ENCODE assay signal across 10 mouse cellular contexts in the genomic region with DNA sequence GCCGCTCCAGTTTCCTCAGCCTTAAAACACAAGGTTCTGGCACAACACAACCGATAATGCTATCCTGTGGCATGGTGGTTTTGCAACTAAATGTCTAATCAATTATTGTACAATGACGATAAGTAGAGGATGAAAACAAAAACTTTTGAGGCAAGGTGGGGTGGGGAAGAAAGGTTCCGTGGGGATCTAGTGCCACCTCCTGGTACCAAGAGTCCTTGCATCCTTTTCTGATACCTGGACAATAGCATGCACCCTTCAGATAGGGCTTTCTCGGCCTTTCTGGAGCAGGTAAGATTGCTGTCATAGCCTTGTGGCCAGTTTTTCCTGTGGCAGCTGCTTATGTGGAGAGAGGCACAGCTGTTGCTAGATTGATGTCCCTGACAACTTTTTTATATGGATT. TPM values are rescaled to one million over a fixed set of nuclear protein-coding genes. Genes with fewer than 3 reads are reported as not detected.
DNase-seq lines count a peak whose midpoint lies in the region; ATAC-seq and TF ChIP-seq lines count a peak whose summit lies in the region.
"Had no signal": no experiment of that assay in that cellular context is flagged by ENCODE, and none has a peak within 500 bp of the region (broad histone marks: within the 10 kb centered on the region; RNA-seq: fewer than 3 reads in every experiment).

No protein-coding gene starts in this region.

- no peak overlapping the region for H3K27ac ChIP-seq in cerebellum, adult 2 months (ENCODE audit: insufficient read depth, low read length)
- H3K27ac ChIP-seq: heart, embryonic 13.5 days had no signal

- DNase-seq in cerebellum, adult 2 months = peak in 1 of 2 experiments; percentile 0
- peak; percentile 7 for DNase-seq in ovary, postnatal 14 days (ENCODE audit: low spot score)
- no peak for DNase-seq in ovary, postnatal 10 days (ENCODE audit: low spot score)
- peak; percentile 47 for DNase-seq in embryo, embryonic 10 days (ENCODE audit: low spot score)
- DNase-seq in kidney, adult 9 months = peak; percentile 59
- peak; percentile 45 for DNase-seq in lung, postnatal 36 days
- DNase-seq in MN1 (ENCODE audit: low spot score) = no peak

- 30% methylated on average over 5 of the region's 5 CpGs for WGBS in cerebellum, adult 2 months

- no peak overlapping the region for H3K4me3 ChIP-seq in cerebellum, adult 2 months (replicated peaks; ENCODE audit: insufficient read depth, low read depth, low read length)
- H3K4me3 ChIP-seq: heart, embryonic 13.5 days; myocyte had no signal

- no peaks in the 10 kb centered on the region for H3K27me3 ChIP-seq in cerebellum, adult 2 months (ENCODE audit: control insufficient read depth, insufficient read depth, low read length)
- H3K27me3 ChIP-seq: heart, embryonic 13.5 days had no signal

- peak; percentile 60; the same call in 1 of the 2 replicates for TF ChIP-seq CTCF in cerebellum, adult 2 months (IDR thresholded peaks at IDR 0.05; ENCODE audit: borderline replicate concordance, insufficient read depth, low read depth, low read length)

- no peaks in the 10 kb centered on the region for H3K4me1 ChIP-seq in cerebellum, adult 2 months (ENCODE audit: control insufficient read depth, insufficient read depth, low read length)
- H3K4me1 ChIP-seq: heart, embryonic 13.5 days had no signal

- no peak for TF ChIP-seq POLR2A in cerebellum, adult 2 months (IDR thresholded peaks at IDR 0.05; ENCODE audit: borderline replicate concordance, insufficient read depth, low read length)

- ATAC-seq in cerebellum, adult (ENCODE audit: insufficient number of reproducible peaks, low FRiP score, low TSS enrichment) = no peak

RNA-seq across cellular contexts. Expression of a gene that starts 13.5 kb away (rescaled TPM):
- polyA plus RNA-seq in cerebellum, adult 2 months (2012; rRNA removed) = not detected in 2 replicates
- polyA plus RNA-seq: heart, embryonic 13.5 days; myocyte had no signal

RNA-seq across cellular contexts. Expression of a gene that starts 35.1 kb away (rescaled TPM):
- polyA plus RNA-seq in cerebellum, adult 2 months (2012; rRNA removed) = 0.79 and 0.82 TPM in 2 replicates

Comparison
In these comparisons a context has a peak if more than half of its experiments do, and no peak if none do; other contexts are left out.
1. DNase-seq: peak in ovary, postnatal 14 days (single experiment), embryo, embryonic 10 days (single experiment), kidney, adult 9 months (single experiment) and lung, postnatal 36 days (single experiment); none in ovary, postnatal 10 days (single experiment) and MN1 (single experiment).